Mouse (Mus musculus): ENCODE results near the gene Cdhr2. TPM values are rescaled to one million over a fixed set of nuclear protein-coding genes. Genes with fewer than 3 reads are reported as not detected.

The Cdhr2 gene
- polyA plus RNA-seq, 1 experiment from 2014 or later = not detected

DNA sequence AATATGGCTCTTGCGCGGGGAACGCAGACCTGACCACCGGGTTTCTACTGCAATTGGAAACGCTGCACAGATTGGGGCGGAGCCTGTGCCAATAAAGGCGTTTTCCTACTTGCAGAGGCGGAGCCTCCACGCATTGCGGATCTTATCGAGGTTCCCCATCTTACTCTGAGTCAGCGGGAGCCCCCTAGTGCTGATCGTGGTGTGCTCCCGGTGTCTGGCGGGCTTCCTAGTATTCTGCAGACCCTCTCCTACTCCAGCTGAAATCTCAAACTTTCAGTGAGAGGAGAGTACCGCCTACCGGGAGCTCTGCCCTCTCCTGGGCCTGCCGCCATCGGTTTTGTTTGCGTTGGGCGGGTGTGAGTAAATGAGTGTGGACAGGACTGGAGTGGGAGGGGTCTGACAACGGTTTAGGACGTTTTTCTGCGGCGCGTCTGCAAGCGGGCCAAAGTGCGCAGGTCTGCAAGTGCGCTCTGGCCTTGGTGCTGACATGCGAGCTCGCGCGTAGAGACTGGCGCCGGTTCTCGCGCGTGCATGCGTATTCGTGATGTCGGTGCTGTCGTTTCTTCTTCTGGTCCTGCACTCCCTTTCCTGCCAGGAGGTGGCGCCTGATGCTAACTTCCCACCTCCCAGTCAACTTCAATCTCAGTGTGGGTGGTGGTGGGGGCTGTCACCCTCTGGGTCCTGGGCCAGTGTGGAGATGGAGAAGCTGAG lies 56.9 kb downstream of the Cdhr2 start:
- WGBS = under 1% methylated on average over 43 of the region's 43 CpGs
- Histone ChIP-seq H3K4me1 (replicated peaks; ENCODE audit: control insufficient read depth, insufficient read depth, low read length) (peaks cover 6% of the 10 kb centered on the region; the same call in 1 of the 2 replicates), H3K9me3 (ENCODE audit: control insufficient read depth, low read length) (no peaks in the 10 kb centered on the region), H3K4me3 (ENCODE audit: low read depth, low read length) (peak overlapping the region; percentile 37), H3K27me3 (ENCODE audit: control insufficient read depth, insufficient read depth, low read length) (peaks cover 5% of the 10 kb centered on the region; the same call in 1 of the 2 replicates), H3K27ac (ENCODE audit: low read depth, low read length) (peak overlapping the region; percentile 81), H3K36me3 (ENCODE audit: control insufficient read depth, insufficient read depth, low read length) (no peaks in the 10 kb centered on the region), H3K9ac (ENCODE audit: low read depth, low read length) (peak overlapping the region; percentile 52), H3K4me2 (replicated peaks; ENCODE audit: low read depth, low read length) (peak overlapping the region; percentile 68)
- DNase-seq (ENCODE audit: low spot score) (peak; percentile 95), ATAC-seq (ENCODE audit: low FRiP score) (peak; percentile 75)

GRCm38 (mm10) chr13:54758756-54759470 lies 57.7 kb downstream of the Cdhr2 start:
- peak; percentile 27 for DNase-seq (ENCODE audit: low spot score)
- H3K4me2 ChIP-seq (replicated peaks; ENCODE audit: low read depth, low read length) = peak overlapping the region; percentile 68
- peak overlapping the region; percentile 52 for H3K9ac ChIP-seq (ENCODE audit: low read depth, low read length)
- H3K27me3 ChIP-seq (ENCODE audit: control insufficient read depth, insufficient read depth, low read length) = peaks cover 11% of the 10 kb centered on the region
- WGBS = 2% methylated on average over 29 of the region's 29 CpGs
- no peaks in the 10 kb centered on the region for H3K9me3 ChIP-seq (ENCODE audit: control insufficient read depth, low read length)
- ATAC-seq (ENCODE audit: low FRiP score) = peak; percentile 25
- peak overlapping the region; percentile 37 for H3K4me3 ChIP-seq (ENCODE audit: low read depth, low read length)
- H3K4me1 ChIP-seq (replicated peaks; ENCODE audit: control insufficient read depth, insufficient read depth, low read length) = peaks cover 6% of the 10 kb centered on the region; the same call in 1 of the 2 replicates
- H3K27ac ChIP-seq (ENCODE audit: low read depth, low read length) = peak overlapping the region; percentile 81
- H3K36me3 ChIP-seq (ENCODE audit: control insufficient read depth, insufficient read depth, low read length) = no peaks in the 10 kb centered on the region

- H3K9me3 ChIP-seq (ENCODE audit: control insufficient read depth, low read length) = no peaks in the 10 kb centered on the region
- no peak overlapping the region for H3K4me3 ChIP-seq (ENCODE audit: low read depth, low read length)
- ATAC-seq (ENCODE audit: low FRiP score) (peak; percentile 15; the same call in 1 of the 2 replicates), DNase-seq (ENCODE audit: low spot score) (peak; percentile 48)
- H3K9ac ChIP-seq (ENCODE audit: low read depth, low read length) = no peak overlapping the region
- peak overlapping the region; percentile 7; the same call in 1 of the 2 replicates for H3K27ac ChIP-seq (ENCODE audit: low read depth, low read length)
- peaks cover 6% of the 10 kb centered on the region; the same call in 1 of the 2 replicates for H3K4me1 ChIP-seq (replicated peaks; ENCODE audit: control insufficient read depth, insufficient read depth, low read length)
- peaks cover 13% of the 10 kb centered on the region for H3K27me3 ChIP-seq (ENCODE audit: control insufficient read depth, insufficient read depth, low read length)
- H3K4me2 ChIP-seq (replicated peaks; ENCODE audit: low read depth, low read length) = peak overlapping the region; percentile 68
- 12% methylated on average over 7 of the region's 7 CpGs for WGBS
- no peaks in the 10 kb centered on the region for H3K36me3 ChIP-seq (ENCODE audit: control insufficient read depth, insufficient read depth, low read length)
These were observed 58.2 kb downstream of the Cdhr2 start for GRCm38 (mm10) chr13:54759496-54759895.

- Histone ChIP-seq H3K4me2 (replicated peaks; ENCODE audit: low read depth, low read length) (no peak overlapping the region), H3K36me3 (ENCODE audit: control insufficient read depth, insufficient read depth, low read length) (no peaks in the 10 kb centered on the region), H3K27me3 (ENCODE audit: control insufficient read depth, insufficient read depth, low read length) (peaks cover 21% of the 10 kb centered on the region), H3K27ac (ENCODE audit: low read depth, low read length) (0 out of 2 replicates have a peak overlapping the region, but pooled peaks have one; percentile 7), H3K9me3 (ENCODE audit: control insufficient read depth, low read length) (no peaks in the 10 kb centered on the region), H3K9ac (ENCODE audit: low read depth, low read length) (no peak overlapping the region), H3K4me3 (ENCODE audit: low read depth, low read length) (no peak overlapping the region), H3K4me1 (replicated peaks; ENCODE audit: control insufficient read depth, insufficient read depth, low read length) (0 out of 2 replicates have a peak, but pooled peaks cover 6% of the 10 kb centered on the region)
- DNase-seq (ENCODE audit: low spot score) (peak; percentile 48), ATAC-seq (ENCODE audit: low FRiP score) (no peak)
- WGBS = 59% methylated on average over 8 of the region's 8 CpGs
These were observed 59.0 kb downstream of the Cdhr2 start for GRCm38 (mm10) chr13:54760164-54760795.

GRCm38 (mm10) chr13:54760906-54761305 lies 59.6 kb downstream of the Cdhr2 start:
- H3K27ac ChIP-seq (ENCODE audit: low read depth, low read length) = no peak overlapping the region
- no peak for ATAC-seq (ENCODE audit: low FRiP score)
- peaks cover 27% of the 10 kb centered on the region for H3K27me3 ChIP-seq (ENCODE audit: control insufficient read depth, insufficient read depth, low read length)

DNA sequence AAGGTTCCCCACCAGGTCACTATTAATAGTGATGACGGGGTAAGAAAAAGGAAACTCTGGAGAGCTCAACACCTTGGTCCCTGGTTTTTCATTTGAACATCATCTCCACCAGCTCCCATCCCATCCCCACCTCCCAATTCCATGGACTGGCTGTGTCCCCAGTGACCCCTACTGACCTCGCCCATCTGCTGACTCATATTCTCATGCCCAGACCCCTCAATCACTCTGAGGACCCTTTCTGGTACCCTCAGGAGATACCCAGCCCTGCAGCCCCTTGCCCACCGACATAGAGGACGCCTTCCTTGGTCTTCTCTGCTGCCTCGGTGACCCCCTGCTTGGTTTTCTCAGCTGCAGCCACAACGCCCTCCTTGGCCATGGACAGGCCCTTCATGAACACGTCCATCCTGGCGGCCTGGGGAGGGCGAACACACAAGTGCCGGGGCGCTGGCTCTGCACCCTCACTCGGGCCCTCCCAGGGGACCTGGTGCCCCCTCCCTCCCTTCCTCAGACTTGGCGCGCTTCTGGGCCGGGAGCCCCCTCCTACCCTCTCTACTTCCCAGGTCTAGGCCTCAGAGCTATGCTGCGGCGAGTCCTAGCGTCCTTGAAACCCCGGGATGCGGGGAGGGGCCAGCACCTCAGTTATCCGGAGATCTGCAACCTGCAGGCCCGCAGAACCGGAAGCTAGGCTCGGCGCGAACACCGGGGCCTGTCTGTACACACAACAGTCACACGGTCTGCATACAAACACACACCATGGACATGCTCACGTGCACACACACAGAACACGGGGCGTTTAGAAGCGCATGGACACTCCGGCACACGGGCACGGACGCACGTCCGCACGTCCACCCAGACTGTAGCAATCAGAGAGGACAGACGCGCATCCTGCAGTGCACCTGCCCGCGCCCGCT lies 64.3 kb downstream of the Cdhr2 start:
- peak overlapping the region; percentile 37; the same call in 1 of the 2 replicates for H3K9ac ChIP-seq (ENCODE audit: low read depth, low read length)
- peak overlapping the region; percentile 85 for H3K4me2 ChIP-seq (replicated peaks; ENCODE audit: low read depth, low read length)
- no peak overlapping the region for H3K27ac ChIP-seq (ENCODE audit: low read depth, low read length)
- WGBS = 5% methylated on average over 44 of the region's 44 CpGs
- peak overlapping the region; percentile 43 for H3K4me3 ChIP-seq (ENCODE audit: low read depth, low read length)
- peaks cover 39% of the 10 kb centered on the region for H3K27me3 ChIP-seq (ENCODE audit: control insufficient read depth, insufficient read depth, low read length)
- no peaks in the 10 kb centered on the region for H3K9me3 ChIP-seq (ENCODE audit: control insufficient read depth, low read length)
- no peak for ATAC-seq (ENCODE audit: low FRiP score)
- H3K36me3 ChIP-seq (ENCODE audit: control insufficient read depth, insufficient read depth, low read length) = no peaks in the 10 kb centered on the region
- no peak for DNase-seq (ENCODE audit: low spot score)
- peaks cover 8% of the 10 kb centered on the region for H3K4me1 ChIP-seq (replicated peaks; ENCODE audit: control insufficient read depth, insufficient read depth, low read length)

More at GRCm38 (mm10) chr13:54760906-54761305, 59.6 kb downstream of the Cdhr2 start:
- H3K4me2 ChIP-seq (replicated peaks; ENCODE audit: low read depth, low read length) = no peak overlapping the region
- no peaks in the 10 kb centered on the region for H3K9me3 ChIP-seq (ENCODE audit: control insufficient read depth, low read length)
- WGBS = 68% methylated on average over 7 of the region's 7 CpGs
- H3K9ac ChIP-seq (ENCODE audit: low read depth, low read length) = no peak overlapping the region
- peaks cover 9% of the 10 kb centered on the region; the same call in 1 of the 2 replicates for H3K4me1 ChIP-seq (replicated peaks; ENCODE audit: control insufficient read depth, insufficient read depth, low read length)
- no peak overlapping the region for H3K4me3 ChIP-seq (ENCODE audit: low read depth, low read length)
- DNase-seq (ENCODE audit: low spot score) = no peak
- no peaks in the 10 kb centered on the region for H3K36me3 ChIP-seq (ENCODE audit: control insufficient read depth, insufficient read depth, low read length)

- peak within 1 kb of the TSS; percentile 43 for H3K4me3 ChIP-seq (ENCODE audit: low read depth, low read length)
- H3K36me3 ChIP-seq (ENCODE audit: control insufficient read depth, insufficient read depth, low read length) = no peaks in the 10 kb centered on the region
- H3K27ac ChIP-seq (ENCODE audit: low read depth, low read length) = no peak within 1 kb of the TSS
- peaks cover 39% of the 10 kb centered on the region for H3K27me3 ChIP-seq (ENCODE audit: control insufficient read depth, insufficient read depth, low read length)
- WGBS = 1% methylated on average over 35 of the region's 35 CpGs
- H3K4me1 ChIP-seq (replicated peaks; ENCODE audit: control insufficient read depth, insufficient read depth, low read length) = peaks cover 8% of the 10 kb centered on the region
- no peaks in the 10 kb centered on the region for H3K9me3 ChIP-seq (ENCODE audit: control insufficient read depth, low read length)
- H3K9ac ChIP-seq (ENCODE audit: low read depth, low read length) = peak within 1 kb of the TSS; percentile 37; the same call in 1 of the 2 replicates
- peak within 1 kb of the TSS; percentile 85 for H3K4me2 ChIP-seq (replicated peaks; ENCODE audit: low read depth, low read length)
- peak; percentile 77 for ATAC-seq (ENCODE audit: low FRiP score)
- peak; percentile 82 for DNase-seq (ENCODE audit: low spot score)
These were observed 65.0 kb downstream of the Cdhr2 start, which contains the start of gene Sncb for GRCm38 (mm10) chr13:54766192-54766768. TSS of gene Sncb (minus strand) at chr13:54766595.

Data from hindbrain, embryonic 11.5 days (tissue).